Mouse (Mus musculus) urinary bladder, postnatal 10 days (tissue): ENCODE data around the gene Hfe.
A peak's percentile ranks its signal among the peaks of the same experiment; 100 is the strongest.
"Not testable (repeated sequence)": the region's sequence is repeated elsewhere in the genome, so short reads cannot be mapped to it uniquely, and the experiment has no call there.

ENCODE experiments used
- DNase-seq: peaks from one replicate; pipeline ENCODE4 v3.0.0; 2022; ENCODE audit warnings: low spot score

Hfe gene

GRCm38 (mm10) chr13:23744421-23745380 lies 34.0 kb upstream of the Hfe start:
- DNase-seq = no peak

GRCm38 (mm10) chr13:23743963-23744362 lies 33.3 kb upstream of the Hfe start:
- DNase-seq = no peak

GRCm38 (mm10) chr13:23743215-23743614 lies 32.6 kb upstream of the Hfe start:
- no peak for DNase-seq

GRCm38 (mm10) chr13:23742007-23742406 lies 31.4 kb upstream of the Hfe start:
- DNase-seq = no peak

GRCm38 (mm10) chr13:23740910-23741309 lies 30.3 kb upstream of the Hfe start:
- DNase-seq = no peak

GRCm38 (mm10) chr13:23740256-23740840 lies 29.7 kb upstream of the Hfe start:
- DNase-seq = no peak

GRCm38 (mm10) chr13:23739922-23740252 lies 29.2 kb upstream of the Hfe start:
- DNase-seq = no peak

GRCm38 (mm10) chr13:23739069-23739921 lies 28.6 kb upstream of the Hfe start:
- peak; percentile 55 for DNase-seq

- peak; percentile 49 for DNase-seq
Observed at GRCm38 (mm10) chr13:23738677-23739068, 28.0 kb upstream of the Hfe start, which contains the start of gene Hist1h1c. Gene Hist1h1c, plus strand, starts transcription at chr13:23738808.

- no peak for DNase-seq
Observed at GRCm38 (mm10) chr13:23738041-23738440, 27.4 kb upstream of the Hfe start.

- DNase-seq = no peak
Observed at GRCm38 (mm10) chr13:23737091-23737490, 26.4 kb upstream of the Hfe start.

GRCm38 (mm10) chr13:23732156-23732804 lies 21.6 kb upstream of the Hfe start:
- no peak for DNase-seq

GRCm38 (mm10) chr13:23730479-23730878 lies 19.8 kb upstream of the Hfe start:
- DNase-seq = no peak

- DNase-seq = no peak
Observed at GRCm38 (mm10) chr13:23729706-23730105, 19.1 kb upstream of the Hfe start.

- DNase-seq = no peak
Observed at GRCm38 (mm10) chr13:23729192-23729525, 18.5 kb upstream of the Hfe start.

- no peak for DNase-seq
Observed at GRCm38 (mm10) chr13:23728472-23729191, 18.0 kb upstream of the Hfe start.

GRCm38 (mm10) chr13:23725213-23725612 lies 14.6 kb upstream of the Hfe start:
- DNase-seq = no peak

GRCm38 (mm10) chr13:23724239-23724638 lies 13.6 kb upstream of the Hfe start:
- no peak for DNase-seq

GRCm38 (mm10) chr13:23717593-23718245 lies 7.1 kb upstream of the Hfe start:
- DNase-seq = not testable (repeated sequence)

GRCm38 (mm10) chr13:23717176-23717575 lies 6.5 kb upstream of the Hfe start:
- DNase-seq = no peak
